21 mouse cellular contexts compared by ENCODE assay signal in genomic region chr2:4155406-4155805, GRCm38 (mm10).
DNase-seq lines count a peak whose midpoint lies in the region; ATAC-seq and TF ChIP-seq lines count a peak whose summit lies in the region.
"Had no signal": no experiment of that assay in that cellular context is flagged by ENCODE, and none has a peak within 500 bp of the region (broad histone marks: within the 10 kb centered on the region; RNA-seq: fewer than 3 reads in every experiment).

No protein-coding gene starts in this region.

- H3K4me2 ChIP-seq in hindbrain, embryonic 11.5 days (replicated peaks; ENCODE audit: low read depth, low read length), result no peak overlapping the region
- H3K4me2 ChIP-seq in forebrain, embryonic 15.5 days (replicated peaks), result peak overlapping the region; percentile 71
- H3K4me2 ChIP-seq in hindbrain, postnatal 0 days (ENCODE audit: low read depth, low read length), result peak overlapping the region; percentile 81
- H3K4me2 ChIP-seq in neural tube, embryonic 14.5 days (ENCODE audit: low read depth, low read length), result peak overlapping the region; percentile 55; the same call in 1 of the 2 replicates
- H3K4me2 ChIP-seq in liver, postnatal 0 days (ENCODE audit: low read depth, low read length), result no peak overlapping the region
- H3K4me2 ChIP-seq: liver, embryonic 15.5 days had no signal

- H3K27me3 ChIP-seq in hindbrain, embryonic 11.5 days (ENCODE audit: control insufficient read depth, insufficient read depth, low read length), result no peaks in the 10 kb centered on the region
- H3K27me3 ChIP-seq in hindbrain, embryonic 10.5 days (ENCODE audit: insufficient read depth, poor library complexity, severe bottlenecking), result peaks cover 9% of the 10 kb centered on the region
- no peaks in the 10 kb centered on the region for H3K27me3 ChIP-seq in forebrain, embryonic 15.5 days
- no peaks in the 10 kb centered on the region for H3K27me3 ChIP-seq in hindbrain, postnatal 0 days (ENCODE audit: insufficient read depth, low read length)
- H3K27me3 ChIP-seq in neural tube, embryonic 14.5 days (ENCODE audit: control insufficient read depth, insufficient read depth, low read length), result no peaks in the 10 kb centered on the region
- peaks cover 4% of the 10 kb centered on the region; the same call in 1 of the 2 replicates for H3K27me3 ChIP-seq in liver, postnatal 0 days (ENCODE audit: insufficient read depth, low read length)
- H3K27me3 ChIP-seq: CH12.LX had no signal

- H3K9me3 ChIP-seq in hindbrain, embryonic 11.5 days (ENCODE audit: control insufficient read depth, low read length), result no peaks in the 10 kb centered on the region
- no peaks in the 10 kb centered on the region for H3K9me3 ChIP-seq in hindbrain, embryonic 10.5 days
- H3K9me3 ChIP-seq in forebrain, embryonic 15.5 days, result no peaks in the 10 kb centered on the region
- no peaks in the 10 kb centered on the region for H3K9me3 ChIP-seq in hindbrain, postnatal 0 days (ENCODE audit: low read length)
- H3K9me3 ChIP-seq in neural tube, embryonic 14.5 days (ENCODE audit: control insufficient read depth, low read length), result no peaks in the 10 kb centered on the region
- H3K9me3 ChIP-seq in liver, postnatal 0 days (ENCODE audit: low read length), result no peaks in the 10 kb centered on the region
- H3K9me3 ChIP-seq: liver, embryonic 15.5 days had no signal

- no peaks in the 10 kb centered on the region for H3K36me3 ChIP-seq in hindbrain, embryonic 11.5 days (ENCODE audit: control insufficient read depth, insufficient read depth, low read length)
- H3K36me3 ChIP-seq in hindbrain, embryonic 10.5 days, result no peaks in the 10 kb centered on the region
- no peaks in the 10 kb centered on the region for H3K36me3 ChIP-seq in forebrain, embryonic 15.5 days
- no peaks in the 10 kb centered on the region for H3K36me3 ChIP-seq in hindbrain, postnatal 0 days (ENCODE audit: insufficient read depth, low read length)
- H3K36me3 ChIP-seq in neural tube, embryonic 14.5 days (ENCODE audit: control insufficient read depth, insufficient read depth, low read length), result no peaks in the 10 kb centered on the region
- H3K36me3 ChIP-seq in liver, postnatal 0 days (replicated peaks; ENCODE audit: insufficient read depth, low read length), result no peaks in the 10 kb centered on the region
- H3K36me3 ChIP-seq: liver, embryonic 15.5 days had no signal

- no peak for TF ChIP-seq CTCF in hindbrain, postnatal 0 days (IDR thresholded peaks at IDR 0.05; ENCODE audit: low read depth)
- no peak for TF ChIP-seq CTCF in liver, postnatal 0 days (IDR thresholded peaks at IDR 0.05; ENCODE audit: low read depth)

- H3K9ac ChIP-seq in hindbrain, embryonic 11.5 days (ENCODE audit: low read depth, low read length), result no peak overlapping the region
- no peak overlapping the region for H3K9ac ChIP-seq in forebrain, embryonic 15.5 days (replicated peaks)
- no peak overlapping the region for H3K9ac ChIP-seq in hindbrain, postnatal 0 days (replicated peaks; ENCODE audit: low read length)
- no peak overlapping the region for H3K9ac ChIP-seq in neural tube, embryonic 14.5 days (replicated peaks; ENCODE audit: low read depth, low read length)
- no peak overlapping the region for H3K9ac ChIP-seq in liver, postnatal 0 days (replicated peaks)
- H3K9ac ChIP-seq: liver, embryonic 15.5 days had no signal

- H3K4me1 ChIP-seq in hindbrain, embryonic 11.5 days (replicated peaks; ENCODE audit: control insufficient read depth, insufficient read depth, low read length), result 0 out of 2 replicates have a peak, but pooled peaks cover 4% of the 10 kb centered on the region
- peaks cover 67% of the 10 kb centered on the region for H3K4me1 ChIP-seq in hindbrain, embryonic 10.5 days (replicated peaks)
- H3K4me1 ChIP-seq in forebrain, embryonic 15.5 days, result peaks cover 36% of the 10 kb centered on the region
- H3K4me1 ChIP-seq in hindbrain, postnatal 0 days (ENCODE audit: insufficient read depth, low read length), result peaks cover 20% of the 10 kb centered on the region; the same call in 1 of the 2 replicates
- H3K4me1 ChIP-seq in neural tube, embryonic 14.5 days (ENCODE audit: control insufficient read depth, insufficient read depth, low read length), result peaks cover 17% of the 10 kb centered on the region; the same call in 1 of the 2 replicates
- no peaks in the 10 kb centered on the region for H3K4me1 ChIP-seq in liver, postnatal 0 days (ENCODE audit: insufficient read depth)
- H3K4me1 ChIP-seq: liver, embryonic 15.5 days had no signal

- TF ChIP-seq EP300 in liver, postnatal 0 days (IDR thresholded peaks at IDR 0.05; ENCODE audit: low read depth), result no peak

- H3K27ac ChIP-seq in hindbrain, embryonic 11.5 days (ENCODE audit: low read depth, low read length), result no peak overlapping the region
- H3K27ac ChIP-seq in hindbrain, embryonic 10.5 days, result no peak overlapping the region
- no peak overlapping the region for H3K27ac ChIP-seq in forebrain, embryonic 15.5 days (replicated peaks)
- H3K27ac ChIP-seq in hindbrain, postnatal 0 days, result no peak overlapping the region
- no peak overlapping the region for H3K27ac ChIP-seq in neural tube, embryonic 14.5 days (ENCODE audit: low read depth, low read length)
- H3K27ac ChIP-seq in liver, postnatal 0 days (ENCODE audit: low read depth), result no peak overlapping the region
- H3K27ac ChIP-seq: liver, embryonic 15.5 days; stomach, postnatal 0 days had no signal

- H3K4me3 ChIP-seq in hindbrain, embryonic 11.5 days (ENCODE audit: low read depth, low read length), result no peak overlapping the region
- H3K4me3 ChIP-seq in hindbrain, embryonic 10.5 days, result no peak overlapping the region
- H3K4me3 ChIP-seq in forebrain, embryonic 15.5 days, result peak overlapping the region; percentile 49; the same call in 1 of the 2 replicates
- H3K4me3 ChIP-seq in hindbrain, postnatal 0 days (ENCODE audit: low read length), result 0 out of 2 replicates have a peak overlapping the region, but pooled peaks have one; percentile 47
- H3K4me3 ChIP-seq in neural tube, embryonic 14.5 days (ENCODE audit: low read depth, low read length), result peak overlapping the region; percentile 37; the same call in 1 of the 2 replicates
- H3K4me3 ChIP-seq in liver, postnatal 0 days (ENCODE audit: low read depth, low read length), result no peak overlapping the region
- H3K4me3 ChIP-seq: liver, embryonic 15.5 days; myocyte had no signal

- peak; percentile 7 for DNase-seq in hindbrain, embryonic 11.5 days (ENCODE audit: low spot score)
- DNase-seq in hindbrain, embryonic 10.5 days (ENCODE audit: low spot score), result no peak
- no peak for DNase-seq in hindbrain, postnatal 0 days (ENCODE audit: low spot score)
- no peak for DNase-seq in urinary bladder, postnatal 36 days (ENCODE audit: low spot score in 2 of 2)
- no peak for DNase-seq in liver, postnatal 0 days
- DNase-seq: adrenal gland, postnatal 10 days; cerebellum, adult 11-12 months; cerebellum, postnatal 25 days; gastrocnemius, postnatal 14 days; heart, postnatal 14 days; kidney, postnatal 10 days; layer of hippocampus, adult 9-11 months; lung, postnatal 10 days; right cerebral cortex, postnatal 25 days; thymus, postnatal 14 days had no signal

- 0 out of 2 replicates have a peak, but pooled peaks have one; percentile 3 for ATAC-seq in hindbrain, embryonic 11.5 days (ENCODE audit: low FRiP score)
- ATAC-seq in forebrain, embryonic 15.5 days (replicated peaks), result no peak
- ATAC-seq in hindbrain, postnatal 0 days, result no peak
- no peak for ATAC-seq in neural tube, embryonic 14.5 days (ENCODE audit: low read depth)
- no peak for ATAC-seq in liver, postnatal 0 days

Comparison
In these comparisons a context has a peak if more than half of its experiments do, and no peak if none do; other contexts are left out.
1. H3K4me2 ChIP-seq: peak in forebrain, embryonic 15.5 days (single experiment), hindbrain, postnatal 0 days (single experiment) and neural tube, embryonic 14.5 days (single experiment); none in hindbrain, embryonic 11.5 days (single experiment) and liver, postnatal 0 days (single experiment).
2. H3K4me3 ChIP-seq: peak in forebrain, embryonic 15.5 days (single experiment), hindbrain, postnatal 0 days (single experiment) and neural tube, embryonic 14.5 days (single experiment); none in hindbrain, embryonic 11.5 days (single experiment), hindbrain, embryonic 10.5 days (single experiment) and liver, postnatal 0 days (single experiment).